Mouse (Mus musculus) myocyte (in vitro differentiated cells): ENCODE data around the gene Il1b.

Experiments used
- CEBPB ChIP-seq: IDR thresholded peaks from 2 replicates; pipeline ENCODE4 v1.6.1; 2011; ENCODE audit warnings: mild to moderate bottlenecking, moderate library complexity; ENCODE audit not compliant: poor library complexity, insufficient read depth, severe bottlenecking
- E2F4 ChIP-seq: IDR thresholded peaks from one replicate; pipeline ENCODE4 v1.6.1; 2011; ENCODE audit warnings: mild to moderate bottlenecking, control low read depth, moderate library complexity; ENCODE audit not compliant: insufficient read depth
- MAX ChIP-seq: IDR thresholded peaks from one replicate; pipeline ENCODE4 v1.6.1; 2011; ENCODE audit warnings: low read depth, mild to moderate bottlenecking, control low read depth
- MYOD1 ChIP-seq, 3 experiments: IDR thresholded peaks; one replicate each; pipeline ENCODE4 v1.6.1; 2011; ENCODE audit warnings: control low read depth in 2 of 3, low read depth in 2 of 3, mild to moderate bottlenecking in 2 of 3, moderate library complexity in 1 of 3; ENCODE audit not compliant: insufficient read length in 2 of 3, control insufficient read depth in 1 of 3
- MYOG ChIP-seq, 3 experiments: IDR thresholded peaks; one replicate each; pipeline ENCODE4 v1.6.1; 2011; ENCODE audit warnings: control low read depth in 2 of 3, low read depth in 2 of 3, mild to moderate bottlenecking in 2 of 3; ENCODE audit not compliant: insufficient read length in 2 of 3, control insufficient read depth in 1 of 3, insufficient read depth in 1 of 3
- POLR2A ChIP-seq: IDR thresholded peaks from one replicate; pipeline ENCODE4 v1.6.1; 2011; ENCODE audit warnings: low read depth, mild to moderate bottlenecking, control low read depth, moderate library complexity; ENCODE audit not compliant: insufficient read length
- POLR2AphosphoS2 ChIP-seq: IDR thresholded peaks from one replicate; pipeline ENCODE4 v1.6.1; 2011; ENCODE audit warnings: low read depth, control low read depth; ENCODE audit not compliant: insufficient read length
- REST ChIP-seq: IDR thresholded peaks from one replicate; pipeline ENCODE4 v1.6.1; 2011; ENCODE audit warnings: mild to moderate bottlenecking, control low read depth, moderate library complexity; ENCODE audit not compliant: insufficient read depth, insufficient read length
- TCF12 ChIP-seq: IDR thresholded peaks from one replicate; pipeline ENCODE4 v1.6.1; 2011; ENCODE audit warnings: mild to moderate bottlenecking, control low read depth; ENCODE audit not compliant: poor library complexity, insufficient read depth, severe bottlenecking
- TCF3 ChIP-seq: IDR thresholded peaks from one replicate; pipeline ENCODE4 v1.6.1; 2011; ENCODE audit warnings: low read depth, control low read depth; ENCODE audit not compliant: insufficient read length
- USF1 ChIP-seq: IDR thresholded peaks from one replicate; pipeline ENCODE4 v1.6.1; 2011; ENCODE audit warnings: low read depth, mild to moderate bottlenecking, control low read depth, moderate library complexity

- no peak for TF ChIP-seq POLR2A
- no peak for TF ChIP-seq REST
- TF ChIP-seq E2F4, result no peak
- no peak for TF ChIP-seq POLR2AphosphoS2
- no peak for TF ChIP-seq TCF12
- TF ChIP-seq USF1, result no peak
- TF ChIP-seq MAX, result no peak
- TF ChIP-seq CEBPB, result no peak
- TF ChIP-seq MYOD1 (IDR thresholded peaks at IDR 0.05; ENCODE audit: control insufficient read depth in 1 of 3, insufficient read length in 2 of 3, low read depth in 2 of 3), result no peak
- TF ChIP-seq TCF3, result no peak
- TF ChIP-seq MYOG (IDR thresholded peaks at IDR 0.05; ENCODE audit: control insufficient read depth in 1 of 3, insufficient read depth in 1 of 3, insufficient read length in 2 of 3, low read depth in 2 of 3), result no peak
These were observed 19.2 kb upstream of the Il1b start for GRCm38 (mm10) chr2:129390161-129390560.
